Mouse (Mus musculus) left cerebral cortex, postnatal 10 days (tissue): ENCODE results near the gene Teddm3. TPM values are rescaled to one million over a fixed set of nuclear protein-coding genes. Genes with fewer than 3 reads are reported as not detected.
"Not testable (repeated sequence)": the region's sequence is repeated elsewhere in the genome, so short reads cannot be mapped to it uniquely, and the experiment has no call there.

Experiments
- DNase-seq, 2 experiments: peaks; one replicate each; pipeline ENCODE4 v3.0.0; 2021 to 2022; ENCODE audit warnings: low spot score in 2 of 2, mixed read lengths in 1 of 2; ENCODE audit errors: extremely low spot score in 1 of 2
- intact Hi-C: fragments of 180-260 bp; cut with DNase I; formaldehyde crosslinking; loops from one replicate; pipeline ENCODE4 v1.15.1; 2025
- total RNA-seq, 2 experiments: library from RNA; stranded (reverse); gene quantifications; 2 replicates each; pipeline ENCODE4 v1.2.3; 2021

Gene Teddm3
- total RNA-seq: under 1 TPM; 0.32 to 0.39 TPM

GRCm38 (mm10) chr16:21153900-21154299 is at the start of gene Teddm3:
Teddm3 (minus strand) TSS chr16:21154000.
- DNase-seq, intact Hi-C loops: not testable (repeated sequence)

- intact Hi-C loops: no loop called here
Measured at GRCm38 (mm10) chr16:21202731-21203130, 48.9 kb upstream of the Teddm3 start.

GRCm38 (mm10) chr16:21199426-21199825 is 45.6 kb upstream of the Teddm3 start:
- no peak for DNase-seq
- intact Hi-C loops: no loop called here

More at GRCm38 (mm10) chr16:21202731-21203130, 48.9 kb upstream of the Teddm3 start:
- no peak for DNase-seq

DNA sequence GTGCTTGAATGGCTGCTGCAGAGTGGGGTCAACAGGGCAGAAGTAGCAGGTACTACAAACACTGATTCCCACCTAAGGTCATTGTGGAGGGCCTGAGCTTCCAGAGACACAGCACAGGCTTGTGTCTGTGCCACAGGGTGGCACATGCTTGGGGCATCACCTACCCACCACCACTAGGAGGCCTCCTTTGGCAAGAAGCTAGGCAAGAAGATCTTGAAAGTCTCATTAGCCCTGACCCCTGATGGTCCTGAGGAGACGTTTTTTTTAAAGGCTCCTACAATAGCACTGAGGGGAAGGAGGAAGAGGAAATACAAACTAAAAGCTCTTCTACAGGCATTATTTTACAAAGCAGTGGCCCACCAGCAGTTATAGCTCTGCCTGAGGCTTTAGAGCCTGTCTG is 44.7 kb upstream of the Teddm3 start:
- no peak for DNase-seq
- intact Hi-C loops: no loop called here

- no peak for DNase-seq
- intact Hi-C loops: no loop called here
Measured at GRCm38 (mm10) chr16:21198006-21198405, 44.2 kb upstream of the Teddm3 start.

DNA sequence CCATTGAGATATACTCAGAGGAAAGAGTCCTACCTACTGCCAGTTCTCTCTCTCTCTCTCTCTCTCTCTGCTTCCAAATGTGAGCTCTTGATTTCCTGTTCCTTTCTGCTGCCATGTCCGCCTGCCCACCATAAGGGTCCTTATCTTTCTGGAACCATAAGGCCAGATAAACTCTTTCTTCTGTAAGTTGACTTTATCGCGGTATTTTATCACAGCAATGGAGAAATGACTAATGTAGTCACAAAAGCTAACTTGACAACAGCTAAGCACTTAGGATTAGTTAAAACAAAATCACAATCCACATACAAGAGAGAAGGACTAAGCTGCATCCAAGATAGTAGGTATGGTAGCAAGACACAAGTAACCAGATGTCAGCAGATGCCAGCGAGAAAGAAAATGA is 43.7 kb upstream of the Teddm3 start:
- no peak for DNase-seq
- intact Hi-C loops: no loop called here

- intact Hi-C loops: no loop called here
- no peak for DNase-seq
Measured at GRCm38 (mm10) chr16:21196576-21196975, 42.8 kb upstream of the Teddm3 start.

GRCm38 (mm10) chr16:21195260-21195866 is 41.6 kb upstream of the Teddm3 start:
- intact Hi-C loops: no loop called here
- no peak for DNase-seq

DNA sequence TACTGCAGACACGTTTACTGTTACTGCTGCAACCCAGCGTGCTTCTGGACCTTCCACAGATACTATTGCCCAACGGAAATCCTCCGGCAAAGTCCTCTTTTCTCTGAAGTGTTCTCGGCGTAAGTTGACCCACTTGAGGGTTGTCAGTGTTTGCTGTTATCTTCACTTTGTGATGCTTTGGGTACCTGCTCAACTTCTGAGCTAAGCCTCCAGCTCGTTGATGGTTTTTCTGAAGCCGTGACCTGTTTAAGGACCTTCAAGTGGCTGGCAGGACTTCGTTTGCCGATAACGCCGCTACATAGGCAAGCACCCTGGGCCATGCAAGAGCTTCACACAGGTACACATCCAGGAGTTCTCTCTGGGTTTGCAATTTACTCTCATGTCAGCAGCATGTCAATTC is 40.4 kb upstream of the Teddm3 start:
- intact Hi-C loops: loop anchor here (5.0 kb wide), 2 partner anchors 387 to 482 kb away; no protein-coding TSS in a partner anchor
- DNase-seq: no peak

- intact Hi-C loops: loop anchor here (5.0 kb wide), 2 partner anchors 385 to 480 kb away; no protein-coding TSS in a partner anchor
- DNase-seq: peak in 1 of 2 experiments; percentile 85
Measured at GRCm38 (mm10) chr16:21192509-21193354, 38.9 kb upstream of the Teddm3 start.

GRCm38 (mm10) chr16:21191569-21191968 is 37.8 kb upstream of the Teddm3 start:
- intact Hi-C loops: loop anchor here (5.0 kb wide), 2 partner anchors 384 to 479 kb away; no protein-coding TSS in a partner anchor
- DNase-seq: no peak

- no peak for DNase-seq
- intact Hi-C loops: loop anchor here (10.0 kb wide), 1 partner anchor 284 kb away; no protein-coding TSS in a partner anchor
Measured at GRCm38 (mm10) chr16:21188345-21188744, 34.5 kb upstream of the Teddm3 start.

GRCm38 (mm10) chr16:21187568-21187967 is 33.8 kb upstream of the Teddm3 start:
- intact Hi-C loops: loop anchor here (10.0 kb wide), 1 partner anchor 283 kb away; no protein-coding TSS in a partner anchor
- DNase-seq: no peak

GRCm38 (mm10) chr16:21184697-21185096 is 30.9 kb upstream of the Teddm3 start:
- no peak for DNase-seq
- intact Hi-C loops: loop anchor here (10.0 kb wide), 1 partner anchor 280 kb away; no protein-coding TSS in a partner anchor

DNA sequence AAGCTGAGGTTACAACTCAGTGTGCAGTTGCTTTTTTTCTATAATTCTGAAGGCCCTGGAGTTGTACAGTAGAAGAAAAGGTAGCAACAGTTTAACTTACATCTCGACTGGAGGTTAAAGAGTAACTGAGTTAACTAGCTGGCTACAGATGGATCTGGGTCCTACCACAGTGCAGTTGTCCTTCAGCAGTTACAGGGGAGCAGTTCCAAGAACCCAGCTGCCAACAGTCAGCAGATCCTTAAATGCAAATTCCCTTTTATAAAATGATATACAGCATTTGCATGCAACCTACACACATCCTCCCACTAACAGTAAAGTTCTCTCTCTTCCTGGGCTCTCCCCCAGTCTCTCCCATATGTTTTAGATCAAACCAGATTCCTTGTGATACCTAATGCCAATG is 28.3 kb upstream of the Teddm3 start:
- no peak for DNase-seq
- intact Hi-C loops: loop anchor here (10.0 kb wide), 1 partner anchor 277 kb away; no protein-coding TSS in a partner anchor

DNA sequence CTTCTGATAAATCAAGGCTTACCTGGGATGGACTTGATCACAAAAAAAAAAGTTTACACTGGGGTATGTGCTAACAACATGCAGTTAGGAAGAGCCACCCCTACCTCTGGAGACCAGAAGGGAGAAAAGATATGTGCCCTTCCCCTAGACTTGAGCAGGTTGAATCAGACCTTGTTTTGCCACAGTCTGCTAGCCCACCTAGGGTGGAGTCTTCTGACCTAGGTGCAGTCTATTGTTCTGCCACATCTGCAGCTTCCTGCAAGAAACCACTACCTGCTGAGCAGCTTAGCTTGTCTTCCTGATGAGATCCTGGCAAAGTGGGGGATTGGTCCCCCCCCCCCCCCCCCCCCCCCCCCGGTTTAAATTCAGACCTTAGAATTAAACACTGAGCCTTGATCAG is 21.4 kb upstream of the Teddm3 start:
- intact Hi-C loops: no loop called here
- no peak for DNase-seq

DNA sequence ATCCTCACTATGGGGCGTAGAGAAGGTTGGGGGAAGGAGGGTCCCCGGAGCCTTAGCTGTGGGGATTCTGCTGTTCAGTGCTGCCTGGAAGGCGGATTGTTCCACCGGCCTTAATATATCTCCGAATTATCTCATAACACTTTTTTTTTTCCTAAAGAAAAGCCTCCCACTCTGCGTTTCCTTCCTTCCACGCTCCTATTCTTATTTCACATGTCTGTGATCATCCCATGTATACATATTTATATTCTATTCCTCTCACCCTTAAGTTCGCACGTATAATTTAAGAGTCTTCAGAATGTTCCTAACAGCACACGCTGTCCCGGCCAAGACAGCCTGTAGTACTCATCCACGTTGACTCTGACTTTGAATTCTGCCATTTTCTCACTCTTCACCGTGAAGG is 14.9 kb upstream of the Teddm3 start:
- DNase-seq: no peak

DNA sequence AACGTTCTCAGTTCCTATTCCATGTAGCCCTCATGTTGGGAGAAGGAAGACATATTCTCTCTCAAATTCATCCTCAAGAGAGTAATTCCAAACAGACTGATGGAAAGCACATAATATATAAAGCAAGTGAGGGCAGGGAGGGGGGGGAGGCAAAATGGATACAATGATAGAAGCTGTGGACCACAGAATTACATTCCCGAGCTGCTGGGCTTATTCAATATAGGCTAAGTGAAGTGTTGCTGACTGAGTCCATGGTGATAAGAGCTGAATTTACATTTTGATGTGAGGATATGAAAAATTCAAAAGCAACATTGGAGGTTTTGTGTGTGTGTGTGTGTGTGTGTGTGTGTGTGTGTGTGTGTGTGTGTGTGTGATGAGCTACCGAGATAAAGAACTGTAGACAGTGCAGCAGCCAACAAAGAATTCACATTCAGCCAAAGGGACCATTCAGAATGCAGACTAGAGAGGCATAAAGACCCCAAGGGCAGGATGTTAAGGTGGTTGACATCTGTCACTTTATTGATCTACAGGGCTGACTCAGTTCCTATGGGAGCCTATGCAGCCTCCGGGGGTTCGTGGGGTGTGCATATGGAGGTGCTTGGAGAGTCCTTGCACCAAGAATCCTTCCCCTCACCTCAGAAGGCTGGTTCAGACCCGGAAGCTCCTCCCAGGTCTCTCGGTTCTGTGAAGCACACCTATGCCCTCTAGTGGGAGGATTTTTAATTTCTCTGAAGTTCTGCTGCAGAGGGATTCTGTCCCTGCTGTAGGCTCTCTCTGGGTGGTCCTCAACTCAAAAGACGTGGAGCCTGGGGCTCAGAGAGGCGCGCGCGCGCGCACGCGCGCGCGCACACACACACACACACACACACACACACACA is 11.8 kb upstream of the Teddm3 start:
- DNase-seq, intact Hi-C loops: not testable (repeated sequence)

More for the DNA sequence above, 14.9 kb upstream of the Teddm3 start:
- intact Hi-C loops: no loop called here

DNA sequence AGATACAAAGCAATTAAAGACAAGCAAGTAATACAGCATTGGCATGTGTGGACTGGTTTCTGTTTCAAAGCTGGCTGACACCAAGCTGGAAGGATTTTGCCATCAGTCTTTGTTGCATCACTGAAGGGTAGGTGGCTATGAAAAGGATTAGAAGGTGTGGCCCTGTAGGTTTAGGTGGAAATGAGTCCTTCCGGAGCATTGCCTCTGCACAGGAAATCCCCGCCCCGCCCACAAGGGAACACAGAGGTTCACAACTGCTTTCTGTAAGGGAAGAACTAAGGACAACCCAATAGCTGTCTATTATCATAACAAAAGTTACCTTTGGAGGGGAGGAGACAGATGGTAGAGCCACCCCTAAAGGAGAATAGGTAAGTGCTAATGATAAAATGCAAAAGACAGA is 9.6 kb upstream of the Teddm3 start:
- intact Hi-C loops, DNase-seq: not testable (repeated sequence)
